Mouse (Mus musculus): ENCODE data around the gene Muc1. TPM values are rescaled to one million over a fixed set of nuclear protein-coding genes. Genes with fewer than 3 reads are reported as not detected.
A peak's percentile ranks its signal among the peaks of the same experiment; 100 is the strongest.

The Muc1 gene
- polyA plus RNA-seq, 1 experiment from 2014 or later: 13.2 TPM

GRCm38 (mm10) chr3:89218271-89218670, 10.6 kb upstream of the Muc1 start:
- 82% methylated on average over 1 of the region's 1 CpGs for WGBS
- no peak overlapping the region for H3K9ac ChIP-seq (ENCODE audit: low read depth, low read length)
- H3K4me3 ChIP-seq (ENCODE audit: low read length): no peak overlapping the region
- no peaks in the 10 kb centered on the region for H3K27me3 ChIP-seq (replicated peaks; ENCODE audit: control insufficient read depth, insufficient read depth, low read length)
- no peak overlapping the region for H3K4me2 ChIP-seq (ENCODE audit: low read depth, low read length)
- ATAC-seq: no peak
- no peaks in the 10 kb centered on the region for H3K36me3 ChIP-seq (ENCODE audit: control insufficient read depth, insufficient read depth, low read length)
- no peak overlapping the region for H3K27ac ChIP-seq (ENCODE audit: low read length)
- H3K4me1 ChIP-seq (ENCODE audit: control insufficient read depth, insufficient read depth, low read length): peaks cover 9% of the 10 kb centered on the region; the same call in 1 of the 2 replicates
- no peaks in the 10 kb centered on the region for H3K9me3 ChIP-seq (ENCODE audit: control insufficient read depth, low read length)

GRCm38 (mm10) chr3:89219546-89219945, 9.3 kb upstream of the Muc1 start:
- no peak overlapping the region for H3K27ac ChIP-seq (ENCODE audit: low read length)
- peaks cover 9% of the 10 kb centered on the region; the same call in 1 of the 2 replicates for H3K4me1 ChIP-seq (ENCODE audit: control insufficient read depth, insufficient read depth, low read length)
- H3K27me3 ChIP-seq (replicated peaks; ENCODE audit: control insufficient read depth, insufficient read depth, low read length): no peaks in the 10 kb centered on the region
- H3K9me3 ChIP-seq (ENCODE audit: control insufficient read depth, low read length): no peaks in the 10 kb centered on the region
- H3K4me2 ChIP-seq (ENCODE audit: low read depth, low read length): no peak overlapping the region
- H3K9ac ChIP-seq (ENCODE audit: low read depth, low read length): no peak overlapping the region
- H3K4me3 ChIP-seq (ENCODE audit: low read length): no peak overlapping the region
- H3K36me3 ChIP-seq (ENCODE audit: control insufficient read depth, insufficient read depth, low read length): no peaks in the 10 kb centered on the region
- no peak for ATAC-seq
- WGBS: 43% methylated on average over 8 of the region's 8 CpGs

GRCm38 (mm10) chr3:89221167-89221566, 7.7 kb upstream of the Muc1 start:
- peaks cover under 1% of the 10 kb centered on the region; the same call in 1 of the 2 replicates for H3K4me1 ChIP-seq (ENCODE audit: control insufficient read depth, insufficient read depth, low read length)
- no peak overlapping the region for H3K4me3 ChIP-seq (ENCODE audit: low read length)
- no peaks in the 10 kb centered on the region for H3K36me3 ChIP-seq (ENCODE audit: control insufficient read depth, insufficient read depth, low read length)
- no peak overlapping the region for H3K27ac ChIP-seq (ENCODE audit: low read length)
- ATAC-seq: no peak
- no peak overlapping the region for H3K4me2 ChIP-seq (ENCODE audit: low read depth, low read length)
- no peak overlapping the region for H3K9ac ChIP-seq (ENCODE audit: low read depth, low read length)
- 84% methylated on average over 5 of the region's 5 CpGs for WGBS
- H3K27me3 ChIP-seq (replicated peaks; ENCODE audit: control insufficient read depth, insufficient read depth, low read length): no peaks in the 10 kb centered on the region; the same call in 1 of the 2 replicates
- no peaks in the 10 kb centered on the region for H3K9me3 ChIP-seq (ENCODE audit: control insufficient read depth, low read length)

GRCm38 (mm10) chr3:89224796-89225195, 4.1 kb upstream of the Muc1 start:
- no peaks in the 10 kb centered on the region for H3K36me3 ChIP-seq (ENCODE audit: control insufficient read depth, insufficient read depth, low read length)
- no peak overlapping the region for H3K4me2 ChIP-seq (ENCODE audit: low read depth, low read length)
- no peak for ATAC-seq
- H3K4me1 ChIP-seq (ENCODE audit: control insufficient read depth, insufficient read depth, low read length): peaks cover 26% of the 10 kb centered on the region
- no peak overlapping the region for H3K9ac ChIP-seq (ENCODE audit: low read depth, low read length)
- H3K27ac ChIP-seq (ENCODE audit: low read length): no peak overlapping the region
- 77% methylated on average over 11 of the region's 11 CpGs for WGBS
- no peak overlapping the region for H3K4me3 ChIP-seq (ENCODE audit: low read length)
- no peaks in the 10 kb centered on the region for H3K9me3 ChIP-seq (ENCODE audit: control insufficient read depth, low read length)
- no peaks in the 10 kb centered on the region; the same call in 1 of the 2 replicates for H3K27me3 ChIP-seq (replicated peaks; ENCODE audit: control insufficient read depth, insufficient read depth, low read length)

- ATAC-seq: no peak
- Histone ChIP-seq H3K4me1 (ENCODE audit: control insufficient read depth, insufficient read depth, low read length) (peaks cover 26% of the 10 kb centered on the region), H3K27me3 (replicated peaks; ENCODE audit: control insufficient read depth, insufficient read depth, low read length) (peaks cover 4% of the 10 kb centered on the region; the same call in 1 of the 2 replicates), H3K9ac (ENCODE audit: low read depth, low read length) (no peak overlapping the region), H3K4me2 (ENCODE audit: low read depth, low read length) (no peak overlapping the region), H3K36me3 (ENCODE audit: control insufficient read depth, insufficient read depth, low read length) (no peaks in the 10 kb centered on the region), H3K9me3 (ENCODE audit: control insufficient read depth, low read length) (no peaks in the 10 kb centered on the region), H3K4me3 (ENCODE audit: low read length) (no peak overlapping the region), H3K27ac (ENCODE audit: low read length) (no peak overlapping the region)
- WGBS: 63% methylated on average over 12 of the region's 12 CpGs
These were observed 3.5 kb upstream of the Muc1 start for GRCm38 (mm10) chr3:89225321-89225815.

- H3K9me3 ChIP-seq (ENCODE audit: control insufficient read depth, low read length): no peaks in the 10 kb centered on the region
- H3K4me2 ChIP-seq (ENCODE audit: low read depth, low read length): no peak overlapping the region
- ATAC-seq: no peak
- H3K4me1 ChIP-seq (ENCODE audit: control insufficient read depth, insufficient read depth, low read length): peaks cover 26% of the 10 kb centered on the region
- WGBS: 41% methylated on average over 4 of the region's 4 CpGs
- no peak overlapping the region for H3K4me3 ChIP-seq (ENCODE audit: low read length)
- H3K36me3 ChIP-seq (ENCODE audit: control insufficient read depth, insufficient read depth, low read length): no peaks in the 10 kb centered on the region
- H3K27me3 ChIP-seq (replicated peaks; ENCODE audit: control insufficient read depth, insufficient read depth, low read length): peaks cover 4% of the 10 kb centered on the region; the same call in 1 of the 2 replicates
- H3K27ac ChIP-seq (ENCODE audit: low read length): no peak overlapping the region
- H3K9ac ChIP-seq (ENCODE audit: low read depth, low read length): no peak overlapping the region
These were observed 2.9 kb upstream of the Muc1 start for GRCm38 (mm10) chr3:89225918-89226317.

- Histone ChIP-seq H3K4me1 (ENCODE audit: control insufficient read depth, insufficient read depth, low read length) (peaks cover 26% of the 10 kb centered on the region), H3K27ac (ENCODE audit: low read length) (no peak overlapping the region), H3K4me3 (ENCODE audit: low read length) (no peak overlapping the region), H3K4me2 (ENCODE audit: low read depth, low read length) (0 out of 2 replicates have a peak overlapping the region, but pooled peaks have one; percentile 72), H3K27me3 (replicated peaks; ENCODE audit: control insufficient read depth, insufficient read depth, low read length) (peaks cover 4% of the 10 kb centered on the region; the same call in 1 of the 2 replicates), H3K9me3 (ENCODE audit: control insufficient read depth, low read length) (no peaks in the 10 kb centered on the region), H3K36me3 (ENCODE audit: control insufficient read depth, insufficient read depth, low read length) (no peaks in the 10 kb centered on the region), H3K9ac (ENCODE audit: low read depth, low read length) (no peak overlapping the region)
- ATAC-seq: no peak
- 34% methylated on average over 11 of the region's 11 CpGs for WGBS
These were observed 2.5 kb upstream of the Muc1 start for GRCm38 (mm10) chr3:89226361-89226760.

- 9% methylated on average over 21 of the region's 21 CpGs for WGBS
- peaks cover 26% of the 10 kb centered on the region for H3K4me1 ChIP-seq (ENCODE audit: control insufficient read depth, insufficient read depth, low read length)
- H3K27ac ChIP-seq (ENCODE audit: low read length): peak within 1 kb of the TSS; percentile 28; the same call in 1 of the 2 replicates
- peak within 1 kb of the TSS; percentile 72 for H3K4me2 ChIP-seq (ENCODE audit: low read depth, low read length)
- peak within 1 kb of the TSS; percentile 47 for H3K4me3 ChIP-seq (ENCODE audit: low read length)
- H3K27me3 ChIP-seq (replicated peaks; ENCODE audit: control insufficient read depth, insufficient read depth, low read length): peaks cover 4% of the 10 kb centered on the region; the same call in 1 of the 2 replicates
- no peaks in the 10 kb centered on the region for H3K36me3 ChIP-seq (ENCODE audit: control insufficient read depth, insufficient read depth, low read length)
- no peaks in the 10 kb centered on the region for H3K9me3 ChIP-seq (ENCODE audit: control insufficient read depth, low read length)
- peak within 1 kb of the TSS; percentile 58 for H3K9ac ChIP-seq (ENCODE audit: low read depth, low read length)
- no peak; the same call in 1 of the 2 replicates for ATAC-seq
These were observed 2.0 kb upstream of the Muc1 start, which contains the start of gene Mtx1 for GRCm38 (mm10) chr3:89226900-89227299. Gene Mtx1, minus strand, starts transcription at chr3:89227088.

GRCm38 (mm10) chr3:89227307-89228179, 1.3 kb upstream of the Muc1 start:
- Histone ChIP-seq H3K4me1 (ENCODE audit: control insufficient read depth, insufficient read depth, low read length) (peaks cover 29% of the 10 kb centered on the region), H3K27me3 (replicated peaks; ENCODE audit: control insufficient read depth, insufficient read depth, low read length) (peaks cover 4% of the 10 kb centered on the region; the same call in 1 of the 2 replicates), H3K4me3 (ENCODE audit: low read length) (peak overlapping the region; percentile 47), H3K9ac (ENCODE audit: low read depth, low read length) (peak overlapping the region; percentile 58), H3K4me2 (ENCODE audit: low read depth, low read length) (peak overlapping the region; percentile 72), H3K36me3 (ENCODE audit: control insufficient read depth, insufficient read depth, low read length) (no peaks in the 10 kb centered on the region), H3K27ac (ENCODE audit: low read length) (peak overlapping the region; percentile 28; the same call in 1 of the 2 replicates), H3K9me3 (ENCODE audit: control insufficient read depth, low read length) (no peaks in the 10 kb centered on the region)
- ATAC-seq: peak; percentile 61
- WGBS: 6% methylated on average over 41 of the region's 41 CpGs
